Mouse (Mus musculus): ENCODE results near the gene Vash1. TPM values are rescaled to one million over a fixed set of nuclear protein-coding genes. Genes with fewer than 3 reads are reported as not detected.

Vash1 gene
- total RNA-seq, 2 experiments from 2014 or later: 3.9 to 6.9 TPM

- DNase-seq: no peak
Observed at GRCm38 (mm10) chr12:86683698-86684097, 5.2 kb downstream of the Vash1 start.

GRCm38 (mm10) chr12:86685275-86685674 is 6.8 kb downstream of the Vash1 start:
- no peak for DNase-seq

GRCm38 (mm10) chr12:86686551-86687330 is 8.2 kb downstream of the Vash1 start:
- no peak for DNase-seq

- DNase-seq: no peak
Observed at GRCm38 (mm10) chr12:86687445-86687955, 9.0 kb downstream of the Vash1 start.

GRCm38 (mm10) chr12:86687971-86688573 is 9.6 kb downstream of the Vash1 start:
- DNase-seq: no peak

GRCm38 (mm10) chr12:86688917-86689316 is 10.4 kb downstream of the Vash1 start:
- no peak for DNase-seq

GRCm38 (mm10) chr12:86690700-86691485 is 12.4 kb downstream of the Vash1 start:
- no peak for DNase-seq

- DNase-seq: no peak
Observed at GRCm38 (mm10) chr12:86692471-86693356, 14.2 kb downstream of the Vash1 start.

- DNase-seq: no peak
Observed at GRCm38 (mm10) chr12:86693389-86693788, 14.9 kb downstream of the Vash1 start.

- DNase-seq: peak; percentile 46 to 48
Observed at GRCm38 (mm10) chr12:86694441-86694840, 15.9 kb downstream of the Vash1 start.

- DNase-seq: no peak
Observed at GRCm38 (mm10) chr12:86697996-86698395, 19.5 kb downstream of the Vash1 start.

- no peak for DNase-seq
Observed at GRCm38 (mm10) chr12:86698537-86698936, 20.0 kb downstream of the Vash1 start.

- no peak for DNase-seq
Observed at GRCm38 (mm10) chr12:86699965-86700926, 21.7 kb downstream of the Vash1 start.

GRCm38 (mm10) chr12:86700927-86701310 is 22.4 kb downstream of the Vash1 start:
- DNase-seq: no peak

- DNase-seq: no peak
Observed at GRCm38 (mm10) chr12:86701491-86701890, 23.0 kb downstream of the Vash1 start.

- DNase-seq: no peak
Observed at GRCm38 (mm10) chr12:86702690-86703089, 24.2 kb downstream of the Vash1 start.

GRCm38 (mm10) chr12:86705843-86706242 is 27.3 kb downstream of the Vash1 start:
- no peak for DNase-seq

- no peak for DNase-seq
Observed at GRCm38 (mm10) chr12:86714026-86714425, 35.5 kb downstream of the Vash1 start.

- peak; percentile 73 to 75 for DNase-seq
Observed at GRCm38 (mm10) chr12:86715401-86715800, 36.9 kb downstream of the Vash1 start.

GRCm38 (mm10) chr12:86716962-86717361 is 38.5 kb downstream of the Vash1 start:
- DNase-seq: no peak
